Mouse (Mus musculus) spleen, postnatal 4 days (tissue): ENCODE data around the gene Zfp580.
"Not testable (repeated sequence)": the region's sequence is repeated elsewhere in the genome, so short reads cannot be mapped to it uniquely, and the experiment has no call there.

Experiments
- DNase-seq, 2 experiments: peaks; one replicate each; pipeline ENCODE4 v3.0.0; 2022; ENCODE audit warnings: low spot score in 2 of 2

Zfp580 gene

GRCm38 (mm10) chr7:5051193-5052192, at the start of gene Zfp580:
TSS of gene Zfp580 (plus strand) at chr7:5051538.
- DNase-seq, result peak; percentile 55 to 81

- not testable (repeated sequence) for DNase-seq
Measured at GRCm38 (mm10) chr7:5002876-5003275, 48.5 kb upstream of the Zfp580 start.

GRCm38 (mm10) chr7:5008229-5008628, 43.1 kb upstream of the Zfp580 start:
- DNase-seq, result no peak

GRCm38 (mm10) chr7:5012681-5013513, 38.4 kb upstream of the Zfp580 start:
- no peak for DNase-seq

- DNase-seq, result peak; percentile 96 to 97
Measured at GRCm38 (mm10) chr7:5014251-5015117, 36.9 kb upstream of the Zfp580 start, which contains the start of the genes Zfp524 and Fiz1. TSS of gene Zfp524 (plus strand) at chr7:5014415. TSS of gene Fiz1 (minus strand) at chr7:5014697.

GRCm38 (mm10) chr7:5015118-5016001, 36.0 kb upstream of the Zfp580 start, which contains the start of gene Gm44973:
TSS of gene Gm44973 (plus strand) at chr7:5015496.
- peak; percentile 88 to 94 for DNase-seq

- no peak for DNase-seq
Measured at GRCm38 (mm10) chr7:5016057-5016456, 35.3 kb upstream of the Zfp580 start.

- no peak for DNase-seq
Measured at GRCm38 (mm10) chr7:5016920-5017319, 34.4 kb upstream of the Zfp580 start.

- DNase-seq, result peak in 1 of 2 experiments; percentile 72
Measured at GRCm38 (mm10) chr7:5017352-5017751, 34.0 kb upstream of the Zfp580 start.

- DNase-seq, result no peak
Measured at GRCm38 (mm10) chr7:5017931-5018330, 33.4 kb upstream of the Zfp580 start.

GRCm38 (mm10) chr7:5019576-5019975, 31.8 kb upstream of the Zfp580 start:
- DNase-seq, result not testable (repeated sequence)

- peak; percentile 98 to 99 for DNase-seq
Measured at GRCm38 (mm10) chr7:5020000-5020681, 31.2 kb upstream of the Zfp580 start, which contains the start of the genes Zfp865 and Ccdc106. TSS of gene Zfp865 (plus strand) at chr7:5020376. TSS of gene Ccdc106 (plus strand) at chr7:5020553.

GRCm38 (mm10) chr7:5020685-5021084, 30.7 kb upstream of the Zfp580 start:
- DNase-seq, result peak in 1 of 2 experiments; percentile 73

GRCm38 (mm10) chr7:5021197-5021596, 30.1 kb upstream of the Zfp580 start:
- DNase-seq, result no peak

GRCm38 (mm10) chr7:5029543-5029942, 21.8 kb upstream of the Zfp580 start:
- no peak for DNase-seq

GRCm38 (mm10) chr7:5029946-5030345, 21.4 kb upstream of the Zfp580 start:
- DNase-seq, result no peak

- DNase-seq, result no peak
Measured at GRCm38 (mm10) chr7:5030554-5031275, 20.6 kb upstream of the Zfp580 start.

GRCm38 (mm10) chr7:5031496-5031895, 19.8 kb upstream of the Zfp580 start:
- no peak for DNase-seq

GRCm38 (mm10) chr7:5033818-5034217, 17.5 kb upstream of the Zfp580 start, which contains the start of gene 4632433K11Rik:
TSS of gene 4632433K11Rik (plus strand) at chr7:5034118.
- DNase-seq, result no peak
